Mouse (Mus musculus): Measurements from ENCODE around the gene Duoxa1.

Duoxa1 gene

GRCm38 (mm10) chr2:122313536-122313935, at the start of gene Duoxa1:
Gene Duoxa1, minus strand, starts transcription at chr2:122313730.
- 12% methylated on average over 24 of the region's 24 CpGs for WGBS

GRCm38 (mm10) chr2:122362622-122363523, 49.3 kb upstream of the Duoxa1 start:
- WGBS = 85% methylated on average over 13 of the region's 13 CpGs

GRCm38 (mm10) chr2:122361868-122362621, 48.5 kb upstream of the Duoxa1 start:
- 65% methylated on average over 10 of the region's 10 CpGs for WGBS

- 65% methylated on average over 6 of the region's 6 CpGs for WGBS
Measured at GRCm38 (mm10) chr2:122361181-122361580, 47.7 kb upstream of the Duoxa1 start.

GRCm38 (mm10) chr2:122360310-122360709, 46.8 kb upstream of the Duoxa1 start:
- WGBS = 82% methylated on average over 6 of the region's 6 CpGs

- WGBS = 86% methylated on average over 3 of the region's 3 CpGs
Measured at GRCm38 (mm10) chr2:122356187-122356586, 42.7 kb upstream of the Duoxa1 start.

- WGBS = 94% methylated on average over 5 of the region's 5 CpGs
Measured at GRCm38 (mm10) chr2:122355389-122355788, 41.9 kb upstream of the Duoxa1 start.

GRCm38 (mm10) chr2:122354191-122354929, 40.8 kb upstream of the Duoxa1 start:
- 74% methylated on average over 12 of the region's 12 CpGs for WGBS

GRCm38 (mm10) chr2:122353765-122354164, 40.2 kb upstream of the Duoxa1 start:
- WGBS = 95% methylated on average over 8 of the region's 8 CpGs

- WGBS = 88% methylated on average over 6 of the region's 6 CpGs
Measured at GRCm38 (mm10) chr2:122352992-122353391, 39.5 kb upstream of the Duoxa1 start.

- 47% methylated on average over 4 of the region's 4 CpGs for WGBS
Measured at GRCm38 (mm10) chr2:122351931-122352329, 38.4 kb upstream of the Duoxa1 start.

GRCm38 (mm10) chr2:122351156-122351930, 37.8 kb upstream of the Duoxa1 start:
- WGBS = 36% methylated on average over 5 of the region's 5 CpGs

GRCm38 (mm10) chr2:122349136-122349785, 35.7 kb upstream of the Duoxa1 start:
- 8% methylated on average over 14 of the region's 14 CpGs for WGBS

- WGBS = under 1% methylated on average over 63 of the region's 63 CpGs
Measured at GRCm38 (mm10) chr2:122348531-122349131, 35.1 kb upstream of the Duoxa1 start.

- 95% methylated on average over 3 of the region's 3 CpGs for WGBS
Measured at GRCm38 (mm10) chr2:122347257-122347656, 33.7 kb upstream of the Duoxa1 start.

GRCm38 (mm10) chr2:122346164-122346563, 32.6 kb upstream of the Duoxa1 start:
- WGBS = 91% methylated on average over 6 of the region's 6 CpGs

GRCm38 (mm10) chr2:122345106-122345893, 31.8 kb upstream of the Duoxa1 start:
- WGBS = 78% methylated on average over 6 of the region's 6 CpGs

GRCm38 (mm10) chr2:122337291-122337690, 23.8 kb upstream of the Duoxa1 start:
- WGBS = 65% methylated on average over 21 of the region's 21 CpGs

- WGBS = 57% methylated on average over 3 of the region's 3 CpGs
Measured at GRCm38 (mm10) chr2:122334170-122334569, 20.6 kb upstream of the Duoxa1 start.
